Mouse (Mus musculus) midbrain, embryonic 14.5 days (tissue): ENCODE data around the gene Clstn2. TPM values are rescaled to one million over a fixed set of nuclear protein-coding genes. Genes with fewer than 3 reads are reported as not detected.

Experiments used
- ATAC-seq: fragments of 200-750 bp; cut with Nextera tagmentation; 2 replicates; pipeline ENCODE4 v1.8.0; 2017; ENCODE audit warnings: moderate number of reproducible peaks, moderate library complexity; ENCODE audit not compliant: low FRiP score, low TSS enrichment
- DNase-seq: peaks from one replicate; pipeline ENCODE4 v3.0.0-alpha.2; 2015
- H3K27ac ChIP-seq: fragments of 300-500 bp; sonication (generic); replicated peaks from 2 replicates; pipeline ENCODE4 v1.5.1; 2014; ENCODE audit warnings: mild to moderate bottlenecking, low read depth, low read length, moderate library complexity
- H3K27me3 ChIP-seq: fragments of 300-500 bp; sonication (generic); 2 replicates; pipeline ENCODE4 v1.6.1; 2014; ENCODE audit warnings: low read length, control low read depth, mixed read lengths; ENCODE audit not compliant: control insufficient read depth, insufficient read depth
- H3K36me3 ChIP-seq: fragments of 300-500 bp; sonication (generic); 2 replicates; pipeline ENCODE4 v1.6.1; 2014; ENCODE audit warnings: low read length, control low read depth; ENCODE audit not compliant: control insufficient read depth, insufficient read depth
- H3K4me1 ChIP-seq: fragments of 300-500 bp; sonication (generic); 2 replicates; pipeline ENCODE4 v1.6.1; 2014; ENCODE audit warnings: mild to moderate bottlenecking, antibody characterized with exemption, low read length, control low read depth; ENCODE audit not compliant: control insufficient read depth, insufficient read depth
- H3K4me2 ChIP-seq: fragments of 300-500 bp; sonication (generic); 2 replicates; pipeline ENCODE4 v1.6.1; 2014; ENCODE audit warnings: mild to moderate bottlenecking, low read length, moderate library complexity
- H3K4me3 ChIP-seq: fragments of 300-500 bp; sonication (generic); replicated peaks from 2 replicates; pipeline ENCODE4 v1.5.1; 2014; ENCODE audit warnings: low read depth, low read length
- H3K9ac ChIP-seq: fragments of 300-500 bp; sonication (generic); replicated peaks from 2 replicates; pipeline ENCODE4 v1.6.1; 2014; ENCODE audit warnings: mild to moderate bottlenecking, low read length, moderate library complexity
- H3K9me3 ChIP-seq: fragments of 300-500 bp; sonication (generic); 2 replicates; pipeline ENCODE4 v1.6.1; 2016; ENCODE audit warnings: low read length, control low read depth, mixed read lengths; ENCODE audit not compliant: control insufficient read depth
- WGBS: fragments of 180-500 bp; shearing (Covaris S2); extraction: QIAGEN DNeasy Blood & Tissue Kit; methylation state at CpG from one replicate; pipeline ENCODE4 v1.1.7; 2014; 5-methylcytosine and 5-hydroxymethylcytosine counted together
- polyA plus RNA-seq: library from polyadenylated mRNA; unstranded; fragments of >200 nt; fragmentation: Nextera tagmentation; extraction: Ambion mirVana; gene quantifications from 2 replicates; pipeline ENCODE4 v1.2.1, GENCODE M21; 2014

Gene Clstn2
- polyA plus RNA-seq: 8.3 and 8.9 TPM in 2 replicates

DNA sequence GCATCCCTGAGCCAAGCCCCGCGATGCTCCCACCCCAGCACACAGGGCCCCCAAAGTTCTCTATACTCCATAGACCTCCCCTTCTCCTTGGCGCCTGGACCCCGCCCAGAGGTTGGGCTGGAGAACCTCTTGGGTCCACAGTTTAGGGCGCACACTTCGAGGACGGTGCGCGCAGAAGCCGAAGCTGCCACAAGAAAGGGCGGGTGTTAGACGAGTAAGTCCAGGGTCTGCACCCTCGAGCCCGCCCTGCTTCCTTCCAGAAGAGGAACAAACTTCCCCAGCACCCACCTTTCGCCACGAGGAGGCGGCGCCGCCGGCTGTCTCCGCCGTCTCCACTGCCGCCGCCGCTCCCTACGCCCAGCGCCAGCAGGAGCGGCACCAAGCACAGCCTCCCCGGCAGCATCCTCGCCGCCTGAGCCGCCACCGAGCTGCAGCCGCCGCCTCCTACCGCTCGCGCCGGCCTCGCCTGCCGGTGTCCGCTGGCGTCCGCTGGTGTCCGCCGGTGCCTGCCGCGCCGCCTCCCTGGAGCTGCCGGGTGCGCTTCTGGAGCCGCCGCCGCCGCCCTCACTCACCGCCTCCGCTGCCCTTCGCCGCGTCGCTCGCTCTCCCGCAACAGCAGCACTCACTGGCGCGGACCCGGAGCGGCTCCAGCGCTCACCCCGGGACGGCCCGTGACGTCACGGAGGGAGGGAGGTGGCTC is at the start of gene Clstn2:
TSS of gene Clstn2 (minus strand) at position 609 of the 700 bp plus-strand sequence.
- Histone ChIP-seq H3K27me3 (peaks cover 15% of the 10 kb centered on the region; the same call in 1 of the 2 replicates), H3K9ac (peak within 1 kb of the TSS; percentile 72), H3K4me2 (peak within 1 kb of the TSS; percentile 96), H3K4me1 (peaks cover 11% of the 10 kb centered on the region), H3K27ac (peak within 1 kb of the TSS; percentile 78), H3K4me3 (peak within 1 kb of the TSS; percentile 68), H3K9me3 (no peaks in the 10 kb centered on the region), H3K36me3 (no peaks in the 10 kb centered on the region)
- WGBS: under 1% methylated on average over 69 of the region's 73 CpGs
- ATAC-seq (peak; percentile 91), DNase-seq (peak; percentile 92)

DNA sequence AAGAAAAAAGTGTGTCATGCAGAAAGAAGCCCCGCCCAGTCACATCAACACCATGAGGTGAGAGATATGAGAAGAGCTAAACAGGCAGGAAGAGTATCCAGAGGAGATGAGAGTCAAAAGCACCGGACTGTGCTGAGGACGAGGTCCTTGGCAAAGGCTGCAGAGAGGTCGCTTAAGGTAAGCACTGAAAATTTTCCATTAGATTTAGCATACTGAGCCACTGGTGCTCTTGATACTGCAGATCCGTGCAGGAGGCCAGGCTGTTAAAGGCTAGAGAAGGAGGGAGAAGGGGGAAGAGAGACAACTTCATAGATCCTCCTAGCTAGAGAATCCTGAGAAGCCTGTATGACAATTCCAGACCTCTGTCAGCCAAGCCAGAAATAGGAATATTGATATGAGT is 34.8 kb upstream of the Clstn2 start:
- DNase-seq: no peak
- no peak overlapping the region for H3K9ac ChIP-seq
- H3K9me3 ChIP-seq: no peaks in the 10 kb centered on the region
- no peak overlapping the region for H3K4me2 ChIP-seq
- no peak for ATAC-seq
- no peaks in the 10 kb centered on the region for H3K27me3 ChIP-seq
- no peaks in the 10 kb centered on the region for H3K36me3 ChIP-seq
- 88% methylated on average over 5 of the region's 5 CpGs for WGBS
- no peak overlapping the region for H3K4me3 ChIP-seq
- H3K4me1 ChIP-seq: no peaks in the 10 kb centered on the region
- no peak overlapping the region for H3K27ac ChIP-seq

DNA sequence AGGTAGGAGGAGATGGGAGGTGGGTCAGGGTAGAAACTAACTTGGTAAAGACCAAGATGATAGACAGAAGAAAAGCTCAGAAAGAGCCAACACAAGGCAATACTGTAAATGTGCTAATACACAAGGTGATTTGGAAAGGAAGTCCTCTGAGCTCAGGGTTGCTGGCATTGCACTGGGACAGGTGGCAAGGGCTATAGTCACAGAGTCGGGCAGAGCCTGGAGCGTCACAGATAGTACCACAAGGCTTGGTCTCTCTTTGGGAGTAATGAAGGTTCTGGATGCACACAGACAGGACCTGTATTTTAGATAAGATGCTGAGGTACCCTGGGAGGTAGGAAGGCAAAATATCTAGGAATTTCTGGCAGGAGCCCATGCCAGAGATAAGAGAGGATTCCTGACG is 28.7 kb upstream of the Clstn2 start:
- Histone ChIP-seq H3K9ac (no peak overlapping the region), H3K27ac (no peak overlapping the region), H3K9me3 (no peaks in the 10 kb centered on the region), H3K4me1 (no peaks in the 10 kb centered on the region), H3K4me3 (no peak overlapping the region), H3K4me2 (no peak overlapping the region), H3K36me3 (no peaks in the 10 kb centered on the region), H3K27me3 (no peaks in the 10 kb centered on the region)
- WGBS: 83% methylated on average over 3 of the region's 3 CpGs
- DNase-seq: no peak
- ATAC-seq: no peak

DNA sequence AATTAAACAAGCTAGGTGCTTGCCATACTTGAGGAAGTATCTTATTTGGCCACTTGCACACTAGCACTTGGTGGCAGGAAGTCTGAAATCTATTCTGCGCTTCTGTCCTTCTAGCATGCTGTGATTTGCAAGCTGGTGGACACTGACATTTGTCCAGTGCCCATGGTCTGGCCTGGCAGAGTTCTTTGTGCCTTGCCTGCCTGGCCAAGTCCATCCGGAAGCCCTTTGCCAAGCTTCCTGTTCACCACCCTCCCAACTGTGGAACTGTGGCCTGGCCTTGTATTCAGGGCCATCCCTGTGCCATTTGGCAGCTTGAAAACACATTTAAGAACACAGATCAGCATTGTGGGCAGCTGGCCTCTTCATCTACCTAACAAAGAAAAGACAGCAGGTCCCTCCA is 24.3 kb upstream of the Clstn2 start:
- H3K4me3 ChIP-seq: no peak overlapping the region
- 96% methylated on average over 2 of the region's 2 CpGs for WGBS
- no peaks in the 10 kb centered on the region for H3K9me3 ChIP-seq
- ATAC-seq (no peak), DNase-seq (no peak)
- H3K27me3 ChIP-seq: no peaks in the 10 kb centered on the region
- H3K9ac ChIP-seq: no peak overlapping the region
- H3K4me2 ChIP-seq: no peak overlapping the region
- H3K4me1 ChIP-seq: no peaks in the 10 kb centered on the region
- H3K27ac ChIP-seq: no peak overlapping the region
- no peaks in the 10 kb centered on the region for H3K36me3 ChIP-seq

DNA sequence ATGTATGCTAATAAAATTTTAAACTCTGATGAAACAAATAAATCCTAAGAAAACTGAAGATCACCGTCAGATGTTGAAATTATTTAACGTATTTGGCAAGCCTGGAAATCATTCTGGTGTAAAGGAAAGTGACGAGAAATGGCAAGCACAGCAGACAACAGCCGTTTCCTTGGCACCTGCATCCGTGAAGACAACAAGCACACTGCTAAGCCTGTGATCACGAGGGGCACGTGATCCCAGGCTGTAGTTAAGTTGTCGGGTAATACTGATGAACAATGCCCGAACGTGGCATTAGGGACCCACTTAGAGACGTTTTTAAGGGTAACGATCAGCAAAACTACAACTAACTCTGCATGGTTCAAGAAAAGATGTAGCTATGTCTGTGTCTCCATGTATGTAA is 18.4 kb upstream of the Clstn2 start:
- no peaks in the 10 kb centered on the region for H3K9me3 ChIP-seq
- DNase-seq: peak; percentile 26
- H3K27ac ChIP-seq: no peak overlapping the region
- no peaks in the 10 kb centered on the region for H3K36me3 ChIP-seq
- no peak overlapping the region for H3K4me2 ChIP-seq
- H3K4me1 ChIP-seq: no peaks in the 10 kb centered on the region; the same call in 1 of the 2 replicates
- H3K9ac ChIP-seq: no peak overlapping the region
- 61% methylated on average over 12 of the region's 12 CpGs for WGBS
- no peaks in the 10 kb centered on the region for H3K27me3 ChIP-seq
- no peak for ATAC-seq
- H3K4me3 ChIP-seq: no peak overlapping the region

DNA sequence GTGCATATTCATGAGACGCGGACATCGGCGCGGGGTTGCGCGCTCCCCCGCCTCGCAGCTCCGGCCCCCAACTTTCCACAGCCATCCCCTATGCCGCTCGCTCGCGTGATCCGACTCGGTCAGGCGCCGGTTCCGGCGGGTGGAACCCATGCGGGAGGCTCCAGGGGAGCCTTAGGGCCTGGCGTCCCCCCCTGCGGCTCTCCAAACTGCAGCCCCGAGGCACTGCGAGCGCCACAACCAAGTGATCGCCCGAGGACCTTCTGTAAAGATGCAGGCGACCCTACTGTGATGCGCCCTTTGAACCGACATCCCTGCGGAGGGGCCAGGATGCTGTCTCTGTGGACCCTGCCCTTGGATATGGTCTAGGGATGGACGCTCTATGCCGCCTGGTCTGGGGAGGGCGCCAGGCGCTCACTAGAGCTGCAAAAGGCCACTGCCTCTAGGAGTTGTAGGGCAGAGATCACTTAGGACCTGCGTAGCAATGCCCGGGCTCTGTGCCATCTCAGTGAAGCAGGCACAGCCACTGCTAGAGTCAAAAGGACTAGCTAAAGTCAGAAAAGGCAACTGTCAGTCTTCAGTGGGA is 383 bp upstream of the Clstn2 start:
- peaks cover 11% of the 10 kb centered on the region for H3K4me1 ChIP-seq
- H3K4me3 ChIP-seq: peak overlapping the region; percentile 68
- no peaks in the 10 kb centered on the region for H3K36me3 ChIP-seq
- ATAC-seq (peak; percentile 49; the same call in 1 of the 2 replicates), DNase-seq (peak; percentile 69)
- peak overlapping the region; percentile 96 for H3K4me2 ChIP-seq
- H3K9ac ChIP-seq: peak overlapping the region; percentile 72
- H3K27ac ChIP-seq: peak overlapping the region; percentile 78
- peaks cover 15% of the 10 kb centered on the region; the same call in 1 of the 2 replicates for H3K27me3 ChIP-seq
- under 1% methylated on average over 38 of the region's 38 CpGs for WGBS
- no peaks in the 10 kb centered on the region for H3K9me3 ChIP-seq

DNA sequence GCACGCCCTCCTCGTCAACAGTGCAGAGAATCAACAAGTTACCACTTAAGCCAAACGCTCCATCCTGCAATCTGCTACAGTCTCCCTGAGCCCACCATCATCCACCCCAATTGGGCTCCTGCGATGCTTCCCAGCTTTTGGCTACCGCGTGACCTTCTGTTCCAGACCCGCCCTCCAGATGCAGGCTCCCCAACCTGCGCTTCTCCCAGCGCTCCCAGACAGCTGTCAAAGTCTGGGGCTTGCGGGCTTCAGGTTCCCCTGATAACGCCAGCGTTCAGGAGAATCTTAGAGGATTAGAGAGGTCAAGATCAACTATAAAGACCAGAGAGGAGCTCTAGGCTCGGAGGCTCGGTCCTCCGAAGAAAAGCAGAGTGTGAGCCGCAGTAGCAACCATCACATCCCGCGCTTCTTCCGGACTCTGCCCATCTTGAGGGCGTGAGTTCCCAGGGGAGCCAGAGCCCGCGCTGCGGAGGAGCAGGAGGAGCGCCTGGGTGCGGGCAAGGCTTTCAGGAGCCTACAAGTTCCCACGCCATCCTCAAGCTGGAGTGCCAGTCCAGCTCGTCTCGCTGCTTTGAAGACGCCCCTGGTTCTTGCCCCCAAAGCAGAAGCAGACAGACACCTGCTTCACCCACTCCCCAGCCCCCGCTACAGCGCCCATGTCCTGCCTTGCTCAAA is 946 bp downstream of the Clstn2 start:
- Histone ChIP-seq H3K9ac (peak overlapping the region; percentile 72), H3K36me3 (no peaks in the 10 kb centered on the region), H3K4me2 (peak overlapping the region; percentile 96), H3K27me3 (peaks cover 15% of the 10 kb centered on the region; the same call in 1 of the 2 replicates), H3K4me1 (peaks cover 11% of the 10 kb centered on the region), H3K9me3 (no peaks in the 10 kb centered on the region), H3K27ac (no peak overlapping the region), H3K4me3 (peak overlapping the region; percentile 68)
- WGBS: 1% methylated on average over 31 of the region's 31 CpGs
- DNase-seq: peak; percentile 64
- no peak; the same call in 1 of the 2 replicates for ATAC-seq

DNA sequence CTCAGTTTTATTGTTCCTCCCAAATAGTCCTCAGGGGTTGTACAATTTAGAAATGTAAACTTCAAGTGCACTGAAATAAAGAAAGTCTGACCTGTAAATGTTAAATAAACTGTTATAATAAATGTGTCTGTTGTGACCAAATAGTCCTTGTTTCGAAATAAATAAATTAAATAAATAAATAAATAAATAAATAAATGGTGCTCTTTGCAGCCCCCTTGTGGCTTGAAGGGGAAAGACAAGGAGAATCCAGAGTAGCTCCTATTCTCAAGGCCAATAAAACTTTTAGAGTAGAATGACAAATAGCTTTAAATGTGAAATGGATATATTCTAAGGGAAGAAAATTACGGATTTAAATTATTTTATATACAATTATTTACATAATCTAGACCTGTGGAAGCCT is 2.3 kb downstream of the Clstn2 start:
- WGBS: 16% methylated on average over 2 of the region's 2 CpGs
- H3K4me3 ChIP-seq: no peak overlapping the region
- H3K4me1 ChIP-seq: peaks cover 11% of the 10 kb centered on the region
- no peak overlapping the region for H3K9ac ChIP-seq
- ATAC-seq (no peak), DNase-seq (peak; percentile 66)
- no peak overlapping the region for H3K27ac ChIP-seq
- H3K36me3 ChIP-seq: no peaks in the 10 kb centered on the region
- no peaks in the 10 kb centered on the region for H3K9me3 ChIP-seq
- peak overlapping the region; percentile 35 for H3K4me2 ChIP-seq
- H3K27me3 ChIP-seq: peaks cover 15% of the 10 kb centered on the region; the same call in 1 of the 2 replicates
